Mouse (Mus musculus) testis, adult 2 months (tissue): Measurements from ENCODE around the gene Khdrbs1. TPM values are rescaled to one million over a fixed set of nuclear protein-coding genes. Genes with fewer than 3 reads are reported as not detected.
"Not testable (repeated sequence)": the region's sequence is repeated elsewhere in the genome, so short reads cannot be mapped to it uniquely, and the experiment has no call there.

ENCODE experiments used
- H3K27ac ChIP-seq: fragments of 200-500 bp; 2 replicates; pipeline ENCODE4 v1.5.1; 2012; ENCODE audit warnings: low read depth, low read length; ENCODE audit not compliant: control insufficient read depth, insufficient read depth
- H3K27me3 ChIP-seq: fragments of 200-500 bp; 2 replicates; pipeline ENCODE4 v1.6.1; 2012; ENCODE audit warnings: mild to moderate bottlenecking, low read length, moderate library complexity; ENCODE audit not compliant: control insufficient read depth, insufficient read depth
- H3K36me3 ChIP-seq: fragments of 200-500 bp; 2 replicates; pipeline ENCODE4 v1.6.1; 2012; ENCODE audit warnings: mild to moderate bottlenecking, low read length; ENCODE audit not compliant: control insufficient read depth, insufficient read depth
- H3K4me1 ChIP-seq: fragments of 200-500 bp; 2 replicates; pipeline ENCODE4 v1.6.1; 2012; ENCODE audit warnings: low read length; ENCODE audit not compliant: control insufficient read depth, insufficient read depth
- H3K4me3 ChIP-seq: fragments of 200-500 bp; 2 replicates; pipeline ENCODE4 v1.5.1; 2012; ENCODE audit warnings: low read depth, mild to moderate bottlenecking, low read length, moderate library complexity, mixed read lengths; ENCODE audit not compliant: control insufficient read depth
- CTCF ChIP-seq: fragments of 200-500 bp; IDR thresholded peaks from 2 replicates; pipeline ENCODE4 v1.5.1; 2012; ENCODE audit warnings: low read depth, mild to moderate bottlenecking, inconsistent platforms, low read length, moderate library complexity; ENCODE audit not compliant: control insufficient read depth, insufficient read depth, insufficient replicate concordance
- POLR2A ChIP-seq: fragments of 200-500 bp; IDR thresholded peaks from 2 replicates; pipeline ENCODE4 v1.6.1; 2012; ENCODE audit warnings: low read depth, mild to moderate bottlenecking, inconsistent platforms, low read length, moderate library complexity; ENCODE audit not compliant: control insufficient read depth
- polyA plus RNA-seq: library from polyadenylated mRNA; depleted of rRNA; stranded (reverse); fragments of >200 nt; gene quantifications from 2 replicates; pipeline ENCODE4 v1.2.3, GENCODE M21; 2012

Khdrbs1 gene
- polyA plus RNA-seq, 1 experiment = 19.2 TPM

- no peaks in the 10 kb centered on the region for H3K36me3 ChIP-seq
- no peak overlapping the region for H3K27ac ChIP-seq
- H3K4me1 ChIP-seq = no peaks in the 10 kb centered on the region
- no peak overlapping the region for H3K4me3 ChIP-seq
- no peak for TF ChIP-seq CTCF
- TF ChIP-seq POLR2A = no peak
- H3K27me3 ChIP-seq = no peaks in the 10 kb centered on the region
Measured at GRCm38 (mm10) chr4:129781881-129782675, 40.0 kb upstream of the Khdrbs1 start.

GRCm38 (mm10) chr4:129771672-129772521, 29.8 kb upstream of the Khdrbs1 start:
- no peaks in the 10 kb centered on the region for H3K36me3 ChIP-seq
- peak overlapping the region; percentile 12 for H3K4me3 ChIP-seq
- H3K27me3 ChIP-seq = no peaks in the 10 kb centered on the region
- peaks cover 15% of the 10 kb centered on the region for H3K4me1 ChIP-seq
- no peak overlapping the region for H3K27ac ChIP-seq
- TF ChIP-seq CTCF = no peak
- TF ChIP-seq POLR2A = no peak

- H3K4me1 ChIP-seq = peaks cover 15% of the 10 kb centered on the region
- H3K36me3 ChIP-seq = no peaks in the 10 kb centered on the region
- H3K4me3 ChIP-seq = no peak overlapping the region
- H3K27ac ChIP-seq = no peak overlapping the region
- TF ChIP-seq POLR2A (no peak), CTCF (no peak)
- no peaks in the 10 kb centered on the region for H3K27me3 ChIP-seq
Measured at GRCm38 (mm10) chr4:129771314-129771671, 29.2 kb upstream of the Khdrbs1 start.

GRCm38 (mm10) chr4:129770600-129770999, 28.5 kb upstream of the Khdrbs1 start:
- H3K27ac ChIP-seq = no peak overlapping the region
- TF ChIP-seq CTCF = no peak
- no peak for TF ChIP-seq POLR2A
- H3K4me1 ChIP-seq = peaks cover 15% of the 10 kb centered on the region
- no peaks in the 10 kb centered on the region for H3K36me3 ChIP-seq
- H3K27me3 ChIP-seq = no peaks in the 10 kb centered on the region
- H3K4me3 ChIP-seq = no peak overlapping the region

GRCm38 (mm10) chr4:129768742-129769141, 26.6 kb upstream of the Khdrbs1 start:
- not testable (repeated sequence) for H3K4me3 ChIP-seq, H3K27ac ChIP-seq, H3K36me3 ChIP-seq, H3K27me3 ChIP-seq
- peaks cover 15% of the 10 kb centered on the region for H3K4me1 ChIP-seq

- H3K4me3 ChIP-seq = no peak overlapping the region
- H3K27me3 ChIP-seq = no peaks in the 10 kb centered on the region
- peaks cover 15% of the 10 kb centered on the region for H3K4me1 ChIP-seq
- TF ChIP-seq CTCF = no peak
- TF ChIP-seq POLR2A = no peak
- no peak overlapping the region for H3K27ac ChIP-seq
- H3K36me3 ChIP-seq = no peaks in the 10 kb centered on the region
Measured at GRCm38 (mm10) chr4:129767782-129768181, 25.7 kb upstream of the Khdrbs1 start.

GRCm38 (mm10) chr4:129765351-129765750, 23.2 kb upstream of the Khdrbs1 start:
- no peak overlapping the region for H3K4me3 ChIP-seq
- H3K27me3 ChIP-seq = no peaks in the 10 kb centered on the region
- H3K36me3 ChIP-seq = no peaks in the 10 kb centered on the region
- H3K4me1 ChIP-seq = no peaks in the 10 kb centered on the region; the same call in 1 of the 2 replicates
- TF ChIP-seq CTCF = no peak
- no peak for TF ChIP-seq POLR2A
- no peak overlapping the region for H3K27ac ChIP-seq

- H3K4me1 ChIP-seq, H3K27ac ChIP-seq, H3K27me3 ChIP-seq, H3K4me3 ChIP-seq, H3K36me3 ChIP-seq: not testable (repeated sequence)
Measured at GRCm38 (mm10) chr4:129762496-129762895, 20.4 kb upstream of the Khdrbs1 start.
